Mouse (Mus musculus) lung, embryonic 15.5 days (tissue): Measurements from ENCODE around the gene Ppip5k1. TPM values are rescaled to one million over a fixed set of nuclear protein-coding genes. Genes with fewer than 3 reads are reported as not detected.
"Not testable (repeated sequence)": the region's sequence is repeated elsewhere in the genome, so short reads cannot be mapped to it uniquely, and the experiment has no call there.

Source experiments
- ATAC-seq: fragments of 200-750 bp; cut with Nextera tagmentation; 2 replicates; pipeline ENCODE4 v1.8.0; 2017; ENCODE audit warnings: moderate number of reproducible peaks, borderline replicate concordance; ENCODE audit not compliant: low FRiP score, low TSS enrichment; ENCODE audit errors: extremely low read depth
- H3K27ac ChIP-seq: fragments of 300-500 bp; sonication (generic); 2 replicates; pipeline ENCODE4 v1.5.1; 2015; ENCODE audit warnings: moderate library complexity, mild to moderate bottlenecking, inconsistent platforms
- H3K27me3 ChIP-seq: fragments of 300-500 bp; sonication (generic); 2 replicates; pipeline ENCODE4 v1.6.1; 2015; ENCODE audit warnings: inconsistent platforms
- H3K36me3 ChIP-seq: fragments of 300-500 bp; sonication (generic); 2 replicates; pipeline ENCODE4 v1.6.1; 2015; ENCODE audit warnings: inconsistent platforms
- H3K4me1 ChIP-seq: fragments of 300-500 bp; sonication (generic); 2 replicates; pipeline ENCODE4 v1.6.1; 2015; ENCODE audit warnings: inconsistent platforms
- H3K4me2 ChIP-seq: fragments of 300-500 bp; sonication (generic); 2 replicates; pipeline ENCODE4 v1.6.1; 2015; ENCODE audit warnings: inconsistent platforms, mild to moderate bottlenecking, moderate library complexity
- H3K4me3 ChIP-seq: fragments of 300-500 bp; sonication (generic); 2 replicates; pipeline ENCODE4 v1.5.1; 2015; ENCODE audit warnings: mild to moderate bottlenecking, inconsistent platforms
- H3K9ac ChIP-seq: fragments of 300-500 bp; sonication (generic); 2 replicates; pipeline ENCODE4 v1.6.1; 2015; ENCODE audit warnings: inconsistent platforms
- H3K9me3 ChIP-seq: fragments of 300-500 bp; sonication (generic); 2 replicates; pipeline ENCODE4 v1.6.1; 2016; ENCODE audit warnings: inconsistent platforms
- WGBS: fragments of 180-500 bp; shearing (Covaris S2); methylation state at CpG from one replicate; pipeline ENCODE4 v1.1.7; 2015; 5-methylcytosine and 5-hydroxymethylcytosine counted together
- polyA plus RNA-seq: library from polyadenylated mRNA; unstranded; fragments of >200 nt; fragmentation: Nextera tagmentation; extraction: Ambion mirVana; gene quantifications from 2 replicates; pipeline ENCODE4 v1.2.1, GENCODE M21; 2015

The Ppip5k1 gene
- 10.0 and 12.3 TPM in 2 replicates for polyA plus RNA-seq

GRCm38 (mm10) chr2:121354820-121355592, at the start of gene Ppip5k1:
Gene Ppip5k1 (minus strand): TSS chr2:121355396.
- peaks cover 7% of the 10 kb centered on the region for H3K4me1 ChIP-seq
- no peaks in the 10 kb centered on the region for H3K9me3 ChIP-seq
- H3K4me3 ChIP-seq: peak within 1 kb of the TSS; percentile 80
- ATAC-seq: peak; percentile 98
- under 1% methylated on average over 58 of the region's 58 CpGs for WGBS
- no peaks in the 10 kb centered on the region for H3K36me3 ChIP-seq
- peak within 1 kb of the TSS; percentile 89 for H3K4me2 ChIP-seq
- peak within 1 kb of the TSS; percentile 30; the same call in 1 of the 2 replicates for H3K27ac ChIP-seq
- H3K27me3 ChIP-seq: peaks cover 35% of the 10 kb centered on the region
- H3K9ac ChIP-seq: peak within 1 kb of the TSS; percentile 60

GRCm38 (mm10) chr2:121403296-121403695, 48.1 kb upstream of the Ppip5k1 start:
- no peaks in the 10 kb centered on the region for H3K4me1 ChIP-seq

GRCm38 (mm10) chr2:121396624-121397023, 41.4 kb upstream of the Ppip5k1 start:
- Histone ChIP-seq H3K36me3 (no peaks in the 10 kb centered on the region), H3K27me3 (no peaks in the 10 kb centered on the region), H3K9me3 (no peaks in the 10 kb centered on the region), H3K9ac (no peak overlapping the region), H3K4me2 (no peak overlapping the region), H3K4me1 (no peaks in the 10 kb centered on the region), H3K4me3 (no peak overlapping the region), H3K27ac (no peak overlapping the region)
- ATAC-seq: no peak
- WGBS: 13% methylated on average over 8 of the region's 8 CpGs

More at GRCm38 (mm10) chr2:121403296-121403695, 48.1 kb upstream of the Ppip5k1 start:
- H3K4me2 ChIP-seq: no peak overlapping the region
- no peak for ATAC-seq
- no peaks in the 10 kb centered on the region for H3K36me3 ChIP-seq
- H3K9ac ChIP-seq: no peak overlapping the region
- H3K27me3 ChIP-seq: no peaks in the 10 kb centered on the region
- H3K27ac ChIP-seq: no peak overlapping the region
- no peaks in the 10 kb centered on the region for H3K9me3 ChIP-seq
- no peak overlapping the region for H3K4me3 ChIP-seq

GRCm38 (mm10) chr2:121386961-121387575, 31.9 kb upstream of the Ppip5k1 start, which contains the start of gene Strc:
Gene Strc (minus strand): TSS chr2:121387168.
- not testable (repeated sequence) for H3K9ac ChIP-seq, H3K27me3 ChIP-seq, H3K27ac ChIP-seq, ATAC-seq, H3K4me1 ChIP-seq, H3K4me2 ChIP-seq, H3K9me3 ChIP-seq, H3K36me3 ChIP-seq, H3K4me3 ChIP-seq
- 92% methylated on average over 16 of the region's 17 CpGs for WGBS

GRCm38 (mm10) chr2:121374766-121375165, 19.6 kb upstream of the Ppip5k1 start:
- WGBS: 49% methylated on average over 2 of the region's 2 CpGs
- no peak for ATAC-seq
- Histone ChIP-seq H3K36me3 (no peaks in the 10 kb centered on the region), H3K9ac (no peak overlapping the region), H3K27ac (no peak overlapping the region), H3K27me3 (no peaks in the 10 kb centered on the region), H3K4me3 (no peak overlapping the region), H3K4me1 (no peaks in the 10 kb centered on the region), H3K4me2 (no peak overlapping the region), H3K9me3 (no peaks in the 10 kb centered on the region)

GRCm38 (mm10) chr2:121372266-121372665, 17.1 kb upstream of the Ppip5k1 start:
- H3K36me3 ChIP-seq: no peaks in the 10 kb centered on the region
- H3K4me2 ChIP-seq: no peak overlapping the region
- H3K9me3 ChIP-seq: no peaks in the 10 kb centered on the region
- no peak overlapping the region for H3K9ac ChIP-seq
- H3K27ac ChIP-seq: no peak overlapping the region
- no peak overlapping the region for H3K4me3 ChIP-seq
- WGBS: 60% methylated on average over 3 of the region's 3 CpGs
- H3K4me1 ChIP-seq: 0 out of 2 replicates have a peak, but pooled peaks cover 3% of the 10 kb centered on the region
- no peaks in the 10 kb centered on the region for H3K27me3 ChIP-seq
- ATAC-seq: no peak

- ATAC-seq: no peak
- Histone ChIP-seq H3K4me3 (no peak overlapping the region), H3K9ac (no peak overlapping the region), H3K4me1 (0 out of 2 replicates have a peak, but pooled peaks cover 3% of the 10 kb centered on the region), H3K4me2 (no peak overlapping the region), H3K27ac (no peak overlapping the region), H3K9me3 (no peaks in the 10 kb centered on the region), H3K36me3 (no peaks in the 10 kb centered on the region), H3K27me3 (no peaks in the 10 kb centered on the region)
- WGBS: 79% methylated on average over 5 of the region's 5 CpGs
These were observed 15.7 kb upstream of the Ppip5k1 start for GRCm38 (mm10) chr2:121370921-121371320.

- H3K9ac ChIP-seq: no peak overlapping the region
- no peak overlapping the region for H3K4me2 ChIP-seq
- H3K9me3 ChIP-seq: no peaks in the 10 kb centered on the region
- no peaks in the 10 kb centered on the region for H3K27me3 ChIP-seq
- H3K4me3 ChIP-seq: no peak overlapping the region
- no peak overlapping the region for H3K27ac ChIP-seq
- H3K36me3 ChIP-seq: no peaks in the 10 kb centered on the region
- 60% methylated on average over 2 of the region's 2 CpGs for WGBS
- no peak for ATAC-seq
- 0 out of 2 replicates have a peak, but pooled peaks cover 3% of the 10 kb centered on the region for H3K4me1 ChIP-seq
These were observed 13.6 kb upstream of the Ppip5k1 start for GRCm38 (mm10) chr2:121368831-121369230.

- 70% methylated on average over 3 of the region's 3 CpGs for WGBS
- peaks cover 13% of the 10 kb centered on the region for H3K27me3 ChIP-seq
- H3K36me3 ChIP-seq: no peaks in the 10 kb centered on the region
- H3K4me3 ChIP-seq: no peak overlapping the region
- ATAC-seq: no peak
- no peak overlapping the region for H3K4me2 ChIP-seq
- H3K27ac ChIP-seq: no peak overlapping the region
- 0 out of 2 replicates have a peak, but pooled peaks cover under 1% of the 10 kb centered on the region for H3K4me1 ChIP-seq
- no peak overlapping the region for H3K9ac ChIP-seq
- H3K9me3 ChIP-seq: no peaks in the 10 kb centered on the region
These were observed 8.5 kb upstream of the Ppip5k1 start for GRCm38 (mm10) chr2:121363656-121364055.

GRCm38 (mm10) chr2:121359461-121359860, 4.3 kb upstream of the Ppip5k1 start:
- no peak overlapping the region for H3K4me3 ChIP-seq
- H3K36me3 ChIP-seq: no peaks in the 10 kb centered on the region
- H3K27ac ChIP-seq: no peak overlapping the region
- H3K9me3 ChIP-seq: no peaks in the 10 kb centered on the region
- H3K4me2 ChIP-seq: no peak overlapping the region
- H3K27me3 ChIP-seq: peaks cover 35% of the 10 kb centered on the region
- H3K4me1 ChIP-seq: peaks cover 2% of the 10 kb centered on the region
- no peak overlapping the region for H3K9ac ChIP-seq
- 48% methylated on average over 4 of the region's 4 CpGs for WGBS
- no peak for ATAC-seq

- Histone ChIP-seq H3K4me3 (no peak overlapping the region), H3K4me2 (peak overlapping the region; percentile 45), H3K9ac (no peak overlapping the region), H3K36me3 (no peaks in the 10 kb centered on the region), H3K27me3 (peaks cover 35% of the 10 kb centered on the region), H3K27ac (no peak overlapping the region), H3K9me3 (no peaks in the 10 kb centered on the region), H3K4me1 (peaks cover 7% of the 10 kb centered on the region)
- under 1% methylated on average over 16 of the region's 16 CpGs for WGBS
- ATAC-seq: peak; percentile 34; the same call in 1 of the 2 replicates
These were observed 3.2 kb upstream of the Ppip5k1 start for GRCm38 (mm10) chr2:121358381-121358780.

GRCm38 (mm10) chr2:121357961-121358360, 2.8 kb upstream of the Ppip5k1 start:
- Histone ChIP-seq H3K36me3 (no peaks in the 10 kb centered on the region), H3K9ac (no peak overlapping the region), H3K9me3 (no peaks in the 10 kb centered on the region), H3K4me2 (peak overlapping the region; percentile 45), H3K4me3 (no peak overlapping the region), H3K27me3 (peaks cover 35% of the 10 kb centered on the region), H3K27ac (no peak overlapping the region), H3K4me1 (peaks cover 7% of the 10 kb centered on the region)
- WGBS: 2% methylated on average over 4 of the region's 4 CpGs
- ATAC-seq: no peak
